Mouse (Mus musculus) CH12.LX (cell line): ENCODE data around the gene Syt8. TPM values are rescaled to one million over a fixed set of nuclear protein-coding genes. Genes with fewer than 3 reads are reported as not detected.

Source experiments
- DNase-seq: peaks from one replicate; pipeline ENCODE4 v3.0.0-alpha.2; 2013; ENCODE audit errors: extremely low read depth
- H3K27ac ChIP-seq: 2 replicates; pipeline ENCODE4 v1.5.1; 2012; ENCODE audit warnings: low read depth, mild to moderate bottlenecking, control low read depth, moderate library complexity; ENCODE audit not compliant: insufficient read depth
- H3K27me3 ChIP-seq: replicated peaks from 2 replicates; pipeline ENCODE3; 2012; ENCODE audit warnings: inconsistent platforms
- H3K36me3 ChIP-seq, 2 experiments: replicated peaks in 1 of 2; 2 replicates each; pipeline versions ENCODE3 to v1.6.1; 2012; ENCODE audit warnings: inconsistent platforms in 1 of 2, low read length in 1 of 2, mild to moderate bottlenecking in 1 of 2, mixed read lengths in 1 of 2, moderate library complexity in 1 of 2; ENCODE audit not compliant: control insufficient read depth in 1 of 2, insufficient read depth in 1 of 2
- H3K4me1 ChIP-seq, 2 experiments: 2 replicates each; pipeline ENCODE4 v1.6.1; 2012; ENCODE audit warnings: inconsistent platforms in 1 of 2, moderate library complexity in 1 of 2; ENCODE audit not compliant: insufficient read depth in 2 of 2, control insufficient read depth in 1 of 2
- H3K4me2 ChIP-seq: 2 replicates; pipeline ENCODE4 v1.6.1; 2012; ENCODE audit warnings: low read depth, mild to moderate bottlenecking, control low read depth; ENCODE audit not compliant: poor library complexity, insufficient read depth, severe bottlenecking
- H3K4me3 ChIP-seq, 3 experiments: fragments of 150-350 bp in 1 of 3; sonication (generic) in 1 of 3; replicated peaks in 1 of 3; 2 replicates each; pipeline versions ENCODE3 to v1.5.1; 2011 to 2012; ENCODE audit warnings: low read depth in 2 of 3, low read length in 2 of 3, mild to moderate bottlenecking in 2 of 3, moderate library complexity in 2 of 3, control low read depth in 1 of 3, improper control_type of control experiment in 1 of 3, inconsistent platforms in 1 of 3, mixed read lengths in 1 of 3; ENCODE audit not compliant: poor library complexity in 1 of 3
- H3K79me2 ChIP-seq: replicated peaks from 2 replicates; pipeline ENCODE4 v1.6.1; 2012; ENCODE audit warnings: mild to moderate bottlenecking, moderate library complexity; ENCODE audit not compliant: control insufficient read depth, poor library complexity, insufficient read depth, severe bottlenecking; ENCODE audit errors: extremely low read depth
- H3K9ac ChIP-seq: 2 replicates; pipeline ENCODE4 v1.6.1; 2012; ENCODE audit warnings: low read depth, mild to moderate bottlenecking, control low read depth, moderate library complexity; ENCODE audit not compliant: insufficient read depth
- H3K9me3 ChIP-seq: replicated peaks from 2 replicates; pipeline ENCODE3; 2012; ENCODE audit warnings: low read length, inconsistent platforms, mixed read lengths
- BHLHE40 ChIP-seq: IDR thresholded peaks from 2 replicates; pipeline ENCODE4 v1.6.1; 2011; ENCODE audit warnings: mild to moderate bottlenecking, low read depth, low read length, improper control_type of control experiment
- CHD1 ChIP-seq: IDR thresholded peaks from 2 replicates; pipeline ENCODE4 v1.6.1; 2012; ENCODE audit warnings: low read depth, low read length, improper control_type of control experiment, inconsistent platforms
- CHD2 ChIP-seq: IDR thresholded peaks from 2 replicates; pipeline ENCODE4 v1.6.1; 2011; ENCODE audit warnings: low read length, improper control_type of control experiment
- CTCF ChIP-seq, 2 experiments: IDR thresholded peaks in 1 of 2; conservative IDR thresholded peaks in 1 of 2; 2 replicates each; pipeline ENCODE4 v1.5.1; 2011 to 2012; ENCODE audit warnings: low read depth in 2 of 2, low read length in 2 of 2, improper control_type of control experiment in 1 of 2, inconsistent platforms in 1 of 2, mild to moderate bottlenecking in 1 of 2, moderate library complexity in 1 of 2
- E2F4 ChIP-seq: IDR thresholded peaks from 2 replicates; pipeline ENCODE4 v1.6.1; 2011; ENCODE audit warnings: low read depth, low read length, improper control_type of control experiment; ENCODE audit not compliant: insufficient replicate concordance
- ELF1 ChIP-seq: IDR thresholded peaks from 2 replicates; pipeline ENCODE4 v1.6.1; 2014; ENCODE audit warnings: low read depth, mild to moderate bottlenecking, inconsistent platforms, low read length, improper control_type of control experiment
- ETS1 ChIP-seq: conservative IDR thresholded peaks from 2 replicates; pipeline ENCODE4 v1.6.1; 2012; ENCODE audit warnings: low read depth, mild to moderate bottlenecking, inconsistent platforms, low read length, improper control_type of control experiment, moderate library complexity
- GABPA ChIP-seq: IDR thresholded peaks from 2 replicates; pipeline ENCODE4 v1.6.1; 2012; ENCODE audit warnings: low read depth, low read length, improper control_type of control experiment, inconsistent platforms; ENCODE audit not compliant: insufficient replicate concordance
- JUN ChIP-seq: IDR thresholded peaks from 2 replicates; pipeline ENCODE4 v1.6.1; 2011; ENCODE audit warnings: low read depth, mild to moderate bottlenecking, low read length, improper control_type of control experiment, moderate library complexity; ENCODE audit not compliant: insufficient read depth
- KAT2A ChIP-seq: IDR thresholded peaks from 2 replicates; pipeline ENCODE4 v1.6.1; 2012; ENCODE audit warnings: low read length, improper control_type of control experiment, inconsistent platforms; ENCODE audit not compliant: insufficient replicate concordance
- MAFK ChIP-seq: IDR thresholded peaks from 2 replicates; pipeline ENCODE4 v1.6.1; 2011; ENCODE audit warnings: low read length, improper control_type of control experiment; ENCODE audit not compliant: insufficient replicate concordance
- MAZ ChIP-seq: IDR thresholded peaks from 2 replicates; pipeline ENCODE4 v1.6.1; 2012; ENCODE audit warnings: low read depth, mild to moderate bottlenecking, inconsistent platforms, low read length, improper control_type of control experiment, moderate library complexity
- MEF2A ChIP-seq: IDR thresholded peaks from 2 replicates; pipeline ENCODE4 v1.6.1; 2014; ENCODE audit warnings: low read depth, mild to moderate bottlenecking, inconsistent platforms, low read length, improper control_type of control experiment, borderline replicate concordance
- MXI1 ChIP-seq: IDR thresholded peaks from 2 replicates; pipeline ENCODE4 v1.6.1; 2011; ENCODE audit warnings: mild to moderate bottlenecking, low read depth, low read length, improper control_type of control experiment
- NELFE ChIP-seq: IDR thresholded peaks from 2 replicates; pipeline ENCODE4 v1.6.1; 2011; ENCODE audit warnings: low read depth, low read length, improper control_type of control experiment
- PAX5 ChIP-seq: IDR thresholded peaks from 2 replicates; pipeline ENCODE4 v1.6.1; 2012; ENCODE audit warnings: low read length, inconsistent platforms, mixed read lengths
- POLR2A ChIP-seq: IDR thresholded peaks from 2 replicates; pipeline ENCODE4 v1.6.1; 2011; ENCODE audit warnings: low read depth, mild to moderate bottlenecking, improper control_type of control experiment, low read length
- RCOR1 ChIP-seq: conservative IDR thresholded peaks from 2 replicates; pipeline ENCODE4 v1.6.1; 2012; ENCODE audit warnings: low read depth, mild to moderate bottlenecking, inconsistent platforms, low read length, improper control_type of control experiment
- TCF12 ChIP-seq: IDR thresholded peaks from 2 replicates; pipeline ENCODE4 v1.6.1; 2014; ENCODE audit warnings: low read depth, mild to moderate bottlenecking, inconsistent platforms, low read length, improper control_type of control experiment
- ZC3H11A ChIP-seq: IDR thresholded peaks from 2 replicates; pipeline ENCODE4 v1.6.1; 2012; ENCODE audit warnings: low read depth, mild to moderate bottlenecking, inconsistent platforms, low read length, improper control_type of control experiment
- ZNF384 ChIP-seq: IDR thresholded peaks from 2 replicates; pipeline ENCODE4 v1.6.1; 2012; ENCODE audit warnings: low read depth, low read length, improper control_type of control experiment, inconsistent platforms
- dilution Hi-C: fragments of 300-500 bp; cut with MboI; formaldehyde crosslinking; loops from 2 replicates; pipeline ENCODE4 v1.14.3; 2020; ENCODE audit warnings: low sequenced_read_pairs; ENCODE audit not compliant: extremely low pct_unique_long_range_greater_than_20kb, extremely low pct_ligation_motif_present
- in situ Hi-C: fragments of 300-500 bp; cut with MboI; formaldehyde crosslinking; loops from 3 replicates; pipeline ENCODE4 v1.14.3; 2019; ENCODE audit warnings: low sequenced_read_pairs, low pct_ligation_motif_present, low pct_unique_long_range_greater_than_20kb, mixed read lengths
- polyA plus RNA-seq: library from polyadenylated mRNA; unstranded; fragments of >175 nt; gene quantifications from 2 replicates; pipeline ENCODE4 v1.2.1, GENCODE M21; 2012; ENCODE audit warnings: low read depth; ENCODE audit not compliant: insufficient read length
- total RNA-seq, 2 experiments: library from RNA; depleted of rRNA; stranded (reverse); fragments of 300-350 nt in 1 of 2; fragments of >200 nt in 1 of 2; gene quantifications; 2 replicates each; pipeline ENCODE4 v1.2.3; 2012 to 2014

Gene Syt8
- total and polyA plus RNA-seq, 3 experiments: not detected

DNA sequence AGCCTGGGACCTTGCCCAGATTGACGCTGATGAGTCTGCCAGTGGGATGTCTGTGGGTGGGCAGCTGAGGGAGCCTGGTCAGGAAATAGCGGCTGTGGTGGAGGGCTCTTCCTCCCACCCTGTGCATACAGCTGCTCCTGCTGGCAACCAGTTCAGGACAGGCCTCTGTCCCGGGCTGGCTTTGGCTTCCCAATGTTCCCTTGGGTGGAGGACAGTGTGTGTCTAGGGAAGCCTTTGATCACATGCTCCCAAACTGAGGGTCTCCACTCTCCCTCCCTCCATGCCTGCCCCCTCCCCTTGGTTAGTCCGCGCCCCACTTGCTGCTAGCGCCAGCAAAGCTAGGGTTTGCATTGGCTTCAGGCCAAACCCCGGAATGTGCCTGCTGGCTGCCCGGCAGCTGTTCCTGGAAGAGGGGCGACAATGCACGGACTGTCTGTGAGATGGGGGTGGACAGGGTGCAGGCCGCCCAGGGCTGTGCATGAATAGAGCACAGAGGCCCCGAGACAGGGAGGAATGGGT is 4.4 kb upstream of the Syt8 start:
- dilution Hi-C loops (no loop called here), in situ Hi-C loops (no loop called here)
- TF ChIP-seq JUN (no peak), ZNF384 (no peak), CTCF (conservative IDR thresholded peaks at IDR 0.05 in 1 of 2, IDR thresholded peaks at IDR 0.05 in 1 of 2; ENCODE audit: low read depth in 2 of 2, low read length in 2 of 2) (no peak), E2F4 (no peak), ELF1 (no peak), MEF2A (no peak), CHD2 (no peak), MAFK (no peak), TCF12 (no peak), PAX5 (no peak), ZC3H11A (no peak), GABPA (no peak)
- H3K4me1 ChIP-seq: peaks cover 6 to 20% of the 10 kb centered on the region in 2 experiments
- no peaks in the 10 kb centered on the region for H3K36me3 ChIP-seq
- H3K4me3 ChIP-seq: no peak overlapping the region
- DNase-seq: no peak
- no peak overlapping the region for H3K9ac ChIP-seq
- H3K9me3 ChIP-seq: no peaks in the 10 kb centered on the region
- H3K27ac ChIP-seq: no peak overlapping the region
- H3K27me3 ChIP-seq: peaks cover 13% of the 10 kb centered on the region
- H3K79me2 ChIP-seq: no peaks in the 10 kb centered on the region
- H3K4me2 ChIP-seq: no peak overlapping the region

DNA sequence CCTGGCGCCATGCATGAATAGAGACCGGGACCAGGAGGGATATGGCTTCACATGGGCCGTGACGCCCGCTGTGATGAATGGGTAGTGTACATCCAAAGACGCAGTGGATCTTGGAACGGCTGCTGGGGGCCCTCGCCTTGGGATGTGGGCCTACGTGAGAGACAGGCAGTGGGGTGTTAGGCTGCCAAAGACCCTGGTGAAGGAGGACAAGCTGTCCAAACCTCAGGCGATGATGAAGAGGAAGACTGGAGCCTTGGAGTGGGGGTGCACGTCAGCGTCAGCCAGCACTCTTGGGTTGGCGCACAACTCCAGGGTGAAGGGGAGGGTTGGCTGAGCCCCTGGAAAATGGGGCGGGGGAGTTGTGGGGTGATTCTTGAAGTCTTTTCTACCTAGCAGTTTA is 3.5 kb upstream of the Syt8 start:
- in situ Hi-C loops: no loop called here
- no peaks in the 10 kb centered on the region for H3K36me3 ChIP-seq

GRCm38 (mm10) chr7:142433623-142434022 is 1.0 kb upstream of the Syt8 start:
- H3K79me2 ChIP-seq: no peaks in the 10 kb centered on the region
- H3K9ac ChIP-seq: no peak overlapping the region
- no peaks in the 10 kb centered on the region for H3K9me3 ChIP-seq
- TF ChIP-seq RCOR1: no peak
- no peak for TF ChIP-seq POLR2A
- no peak for TF ChIP-seq MAZ
- no peak for TF ChIP-seq MXI1
- no peak for TF ChIP-seq KAT2A
- no peak for TF ChIP-seq NELFE
- TF ChIP-seq CHD1: no peak
- TF ChIP-seq TCF12: no peak
- H3K4me1 ChIP-seq: peaks cover 0 to under 1% of the 10 kb centered on the region in 2 experiments; a peak in 2 of 4 replicates
- in situ Hi-C loops (no loop called here), dilution Hi-C loops (no loop called here)
- H3K36me3 ChIP-seq: no peaks in the 10 kb centered on the region
- no peak overlapping the region for H3K27ac ChIP-seq
- no peak for DNase-seq
- H3K4me3 ChIP-seq: no peak overlapping the region
- H3K4me2 ChIP-seq: no peak overlapping the region
- peaks cover 15% of the 10 kb centered on the region for H3K27me3 ChIP-seq

More for the DNA sequence above, 3.5 kb upstream of the Syt8 start:
- H3K4me1 ChIP-seq: peaks cover 6 to 17% of the 10 kb centered on the region in 2 experiments
- DNase-seq: no peak
- no peak overlapping the region for H3K4me3 ChIP-seq
- H3K9me3 ChIP-seq: no peaks in the 10 kb centered on the region
- H3K79me2 ChIP-seq: no peaks in the 10 kb centered on the region
- peaks cover 13% of the 10 kb centered on the region for H3K27me3 ChIP-seq
- H3K4me2 ChIP-seq: no peak overlapping the region
- dilution Hi-C loops: no loop called here
- TF ChIP-seq MXI1 (no peak), ETS1 (no peak), BHLHE40 (no peak), ELF1 (no peak)
- no peak overlapping the region for H3K27ac ChIP-seq
- H3K9ac ChIP-seq: no peak overlapping the region
